Mouse (Mus musculus): ENCODE measurements at regions not wholly inside any gene's neighbourhood (a gene's known extent, or its start where the extent isn't known, plus 50 kb on each side); places are given as distances from the start of the nearest gene placed in this dataset.

DNA sequence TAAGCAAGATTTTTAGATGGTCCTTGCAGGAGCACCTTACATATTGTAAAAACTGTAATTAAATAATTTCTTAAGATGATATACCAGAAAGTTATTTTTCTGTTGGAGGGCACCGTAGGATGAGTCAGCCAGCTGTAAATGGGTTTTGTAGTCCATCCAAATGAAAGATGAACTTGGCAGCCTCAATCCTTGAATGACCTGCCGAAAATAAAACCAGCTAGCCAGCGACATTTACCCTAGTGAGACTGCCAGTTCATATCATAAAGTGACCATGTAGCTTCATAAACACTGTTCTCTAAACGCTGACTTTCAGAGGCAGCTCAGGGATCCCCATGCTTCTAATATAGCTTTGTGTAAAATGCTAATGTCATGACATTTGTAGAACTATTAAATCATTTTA lies 127.8 kb downstream of the Cavin4 start:
- DNase-seq (ENCODE audit: low spot score) = no peak
- Histone ChIP-seq H3K27me3 (replicated peaks; ENCODE audit: control insufficient read depth, insufficient read depth, low read length) (no peaks in the 10 kb centered on the region), H3K4me1 (replicated peaks; ENCODE audit: control insufficient read depth, insufficient read depth, low read length) (no peaks in the 10 kb centered on the region), H3K4me3 (ENCODE audit: low read depth, low read length) (no peak overlapping the region), H3K4me2 (ENCODE audit: low read length) (no peak overlapping the region), H3K36me3 (ENCODE audit: control insufficient read depth, insufficient read depth, low read length) (no peaks in the 10 kb centered on the region), H3K9ac (ENCODE audit: low read length) (no peak overlapping the region), H3K27ac (ENCODE audit: low read depth) (no peak overlapping the region), H3K9me3 (ENCODE audit: control insufficient read depth, low read length) (no peaks in the 10 kb centered on the region)
- WGBS = 85% methylated on average over 4 of the region's 4 CpGs
- no peak for ATAC-seq (replicated peaks; ENCODE audit: low FRiP score, low TSS enrichment, low read depth)

DNA sequence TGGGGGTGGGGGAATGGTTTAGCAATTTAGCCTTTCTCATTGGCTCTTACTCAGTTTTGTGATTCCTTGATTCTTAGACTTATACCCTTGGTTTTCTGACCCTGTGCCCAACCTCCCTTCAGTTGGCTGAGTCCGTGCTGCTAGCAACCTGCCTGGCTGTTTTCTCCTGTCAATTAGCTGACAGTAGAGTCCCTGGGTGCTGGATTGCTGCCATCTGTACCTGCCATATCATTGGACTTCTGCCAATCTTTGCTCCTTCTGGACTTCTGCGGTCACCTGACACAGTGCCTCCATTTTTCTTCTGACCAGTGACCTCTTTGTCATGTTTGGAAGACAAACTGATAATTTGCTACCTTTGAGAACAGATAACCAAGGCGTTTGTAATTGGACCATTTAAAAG lies 140.5 kb downstream of the Cavin4 start:
- Histone ChIP-seq H3K4me2 (ENCODE audit: low read length) (no peak overlapping the region), H3K4me3 (ENCODE audit: low read depth, low read length) (no peak overlapping the region), H3K4me1 (replicated peaks; ENCODE audit: control insufficient read depth, insufficient read depth, low read length) (no peaks in the 10 kb centered on the region), H3K9me3 (ENCODE audit: control insufficient read depth, low read length) (no peaks in the 10 kb centered on the region), H3K9ac (ENCODE audit: low read length) (no peak overlapping the region), H3K36me3 (ENCODE audit: control insufficient read depth, insufficient read depth, low read length) (no peaks in the 10 kb centered on the region), H3K27ac (ENCODE audit: low read depth) (no peak overlapping the region), H3K27me3 (replicated peaks; ENCODE audit: control insufficient read depth, insufficient read depth, low read length) (no peaks in the 10 kb centered on the region)
- ATAC-seq (replicated peaks; ENCODE audit: low FRiP score, low TSS enrichment, low read depth) (no peak), DNase-seq (ENCODE audit: low spot score) (no peak)
- 75% methylated on average over 3 of the region's 3 CpGs for WGBS

DNA sequence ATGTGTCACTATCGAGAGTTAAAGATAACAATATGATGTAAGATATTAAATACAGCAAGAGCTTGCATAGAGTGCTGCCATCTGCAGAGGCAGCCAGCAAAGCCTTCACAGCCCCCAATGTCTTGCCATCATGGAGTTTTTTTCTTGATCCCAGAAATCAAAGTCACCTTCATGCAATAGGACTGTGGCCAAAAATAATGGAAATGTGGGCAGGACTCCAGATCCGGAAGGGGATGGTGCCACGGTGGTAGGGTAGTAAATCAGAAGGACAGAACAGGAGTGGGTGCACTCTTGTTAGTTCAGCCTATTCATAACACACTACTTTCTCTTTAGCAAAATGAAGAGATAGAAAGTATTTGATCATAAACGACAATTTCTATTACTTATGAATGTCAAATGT lies 145.3 kb downstream of the Cavin4 start:
- no peak overlapping the region for H3K27ac ChIP-seq (ENCODE audit: low read depth)
- H3K4me2 ChIP-seq (ENCODE audit: low read length) = no peak overlapping the region
- no peak for DNase-seq (ENCODE audit: low spot score)
- H3K4me1 ChIP-seq (replicated peaks; ENCODE audit: control insufficient read depth, insufficient read depth, low read length) = no peaks in the 10 kb centered on the region
- H3K9ac ChIP-seq (ENCODE audit: low read length) = no peak overlapping the region
- no peaks in the 10 kb centered on the region for H3K9me3 ChIP-seq (ENCODE audit: control insufficient read depth, low read length)
- ATAC-seq (replicated peaks; ENCODE audit: low FRiP score, low TSS enrichment, low read depth) = no peak
- WGBS = 83% methylated on average over 4 of the region's 4 CpGs
- no peaks in the 10 kb centered on the region for H3K36me3 ChIP-seq (ENCODE audit: control insufficient read depth, insufficient read depth, low read length)
- H3K4me3 ChIP-seq (ENCODE audit: low read depth, low read length) = no peak overlapping the region
- H3K27me3 ChIP-seq (replicated peaks; ENCODE audit: control insufficient read depth, insufficient read depth, low read length) = no peaks in the 10 kb centered on the region

DNA sequence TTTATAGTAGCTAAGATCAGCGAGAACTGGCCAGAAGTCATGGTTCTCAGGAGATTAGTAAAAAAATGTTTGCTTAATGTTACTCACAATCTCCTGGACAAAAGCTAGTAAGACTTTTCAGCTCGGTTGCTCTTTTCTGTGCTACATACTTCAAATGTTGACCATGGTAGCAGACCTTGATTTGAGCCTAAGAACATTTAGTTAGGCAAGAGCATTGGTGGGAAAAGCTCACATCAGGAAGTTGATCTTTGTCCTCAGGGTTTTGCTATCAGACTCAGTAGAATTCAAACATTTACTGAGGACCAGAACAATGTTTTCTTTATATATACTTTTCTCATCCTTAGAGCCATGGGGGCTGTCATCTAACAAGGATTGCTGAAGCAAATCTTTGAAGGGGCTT lies 170.4 kb downstream of the Cavin4 start:
- 61% methylated on average over 2 of the region's 2 CpGs for WGBS
- Histone ChIP-seq H3K4me2 (ENCODE audit: low read length) (no peak overlapping the region), H3K27me3 (replicated peaks; ENCODE audit: control insufficient read depth, insufficient read depth, low read length) (no peaks in the 10 kb centered on the region), H3K36me3 (ENCODE audit: control insufficient read depth, insufficient read depth, low read length) (no peaks in the 10 kb centered on the region), H3K4me1 (replicated peaks; ENCODE audit: control insufficient read depth, insufficient read depth, low read length) (no peaks in the 10 kb centered on the region), H3K27ac (ENCODE audit: low read depth) (no peak overlapping the region), H3K9me3 (ENCODE audit: control insufficient read depth, low read length) (no peaks in the 10 kb centered on the region), H3K9ac (ENCODE audit: low read length) (no peak overlapping the region), H3K4me3 (ENCODE audit: low read depth, low read length) (no peak overlapping the region)
- DNase-seq (ENCODE audit: low spot score) (no peak), ATAC-seq (replicated peaks; ENCODE audit: low FRiP score, low TSS enrichment, low read depth) (no peak)

DNA sequence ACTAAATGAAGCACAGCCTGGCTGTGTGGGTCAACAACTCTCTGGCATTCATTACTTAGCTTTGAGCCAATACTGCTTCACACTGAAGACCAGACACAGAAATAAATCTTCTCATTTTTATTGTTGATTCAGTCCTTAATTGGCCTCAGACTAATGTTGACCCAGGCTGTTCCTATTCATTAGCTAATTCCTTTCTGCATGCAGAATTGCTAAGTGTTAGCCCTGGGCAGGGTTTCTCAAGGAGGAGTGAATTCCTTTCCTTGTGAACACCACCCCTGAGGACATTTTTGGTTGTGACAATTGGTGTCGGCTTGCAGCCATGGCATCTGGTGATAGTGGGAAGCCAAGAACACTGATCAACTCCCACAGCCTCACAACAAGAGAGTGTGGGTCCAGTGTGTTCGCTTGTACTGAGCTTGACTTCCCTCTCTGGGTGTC lies 179.5 kb downstream of the Cavin4 start:
- Histone ChIP-seq H3K4me1 (replicated peaks; ENCODE audit: control insufficient read depth, insufficient read depth, low read length) (no peaks in the 10 kb centered on the region), H3K4me3 (ENCODE audit: low read depth, low read length) (no peak overlapping the region), H3K36me3 (ENCODE audit: control insufficient read depth, insufficient read depth, low read length) (no peaks in the 10 kb centered on the region), H3K27me3 (replicated peaks; ENCODE audit: control insufficient read depth, insufficient read depth, low read length) (no peaks in the 10 kb centered on the region), H3K4me2 (ENCODE audit: low read length) (no peak overlapping the region), H3K9ac (ENCODE audit: low read length) (no peak overlapping the region), H3K27ac (ENCODE audit: low read depth) (no peak overlapping the region), H3K9me3 (ENCODE audit: control insufficient read depth, low read length) (no peaks in the 10 kb centered on the region)
- no peak for ATAC-seq (replicated peaks; ENCODE audit: low FRiP score, low TSS enrichment, low read depth)
- DNase-seq (ENCODE audit: low spot score) = no peak
- 64% methylated on average over 2 of the region's 2 CpGs for WGBS

DNA sequence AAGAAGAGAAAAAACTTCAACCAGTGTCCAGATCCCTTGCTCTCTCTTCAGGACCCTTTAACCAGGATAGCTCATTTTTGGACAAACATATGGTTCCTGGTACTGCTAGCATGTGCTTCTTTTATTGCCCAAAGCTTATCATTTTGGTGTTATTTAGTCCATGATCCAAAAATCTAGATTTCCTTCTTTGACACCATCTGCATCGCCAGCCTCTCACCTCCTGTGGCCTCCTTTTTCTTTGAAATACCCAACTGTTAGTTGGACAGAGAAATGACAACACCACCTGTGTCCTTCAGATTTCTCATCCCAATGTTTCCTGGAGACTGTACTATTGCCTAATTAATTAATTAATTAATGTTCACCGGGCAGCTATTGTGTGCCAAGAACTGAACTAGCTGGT lies 188.0 kb upstream of the Plppr1 start:
- H3K4me2 ChIP-seq (ENCODE audit: low read length) = no peak overlapping the region
- WGBS = 86% methylated on average over 2 of the region's 2 CpGs
- no peaks in the 10 kb centered on the region for H3K9me3 ChIP-seq (ENCODE audit: control insufficient read depth, low read length)
- DNase-seq (ENCODE audit: low spot score) (no peak), ATAC-seq (replicated peaks; ENCODE audit: low FRiP score, low TSS enrichment, low read depth) (no peak)
- no peak overlapping the region for H3K4me3 ChIP-seq (ENCODE audit: low read depth, low read length)
- H3K4me1 ChIP-seq (replicated peaks; ENCODE audit: control insufficient read depth, insufficient read depth, low read length) = no peaks in the 10 kb centered on the region
- no peaks in the 10 kb centered on the region for H3K27me3 ChIP-seq (replicated peaks; ENCODE audit: control insufficient read depth, insufficient read depth, low read length)
- no peak overlapping the region for H3K9ac ChIP-seq (ENCODE audit: low read length)
- no peaks in the 10 kb centered on the region for H3K36me3 ChIP-seq (ENCODE audit: control insufficient read depth, insufficient read depth, low read length)
- H3K27ac ChIP-seq (ENCODE audit: low read depth) = no peak overlapping the region

DNA sequence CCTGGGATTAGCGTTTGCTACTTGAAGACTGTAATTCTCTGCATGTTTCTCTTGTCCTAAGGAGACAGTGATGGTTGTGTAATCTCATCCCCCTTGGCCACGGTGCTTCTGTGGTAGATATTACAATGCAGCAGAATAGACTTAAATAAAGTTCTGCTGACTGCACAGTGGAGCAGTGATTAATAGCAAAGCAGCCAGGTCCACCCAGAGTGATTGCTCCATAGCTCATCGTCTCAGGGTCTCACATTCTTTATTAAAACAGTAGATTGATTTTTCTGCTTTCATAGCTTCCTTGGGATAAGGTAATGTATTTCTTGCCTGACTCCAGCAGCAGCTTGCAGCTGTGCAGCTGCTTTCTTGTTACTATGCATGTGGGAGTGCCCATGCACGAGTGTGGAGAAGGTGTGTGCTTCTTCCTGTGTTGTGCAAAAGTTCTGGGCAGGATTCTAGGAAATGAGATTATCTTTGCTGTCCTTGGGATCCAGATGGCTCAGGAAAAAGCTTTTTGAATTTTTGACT lies 169.9 kb upstream of the Plppr1 start:
- H3K4me3 ChIP-seq (ENCODE audit: low read depth, low read length) = no peak overlapping the region
- H3K27me3 ChIP-seq (replicated peaks; ENCODE audit: control insufficient read depth, insufficient read depth, low read length) = no peaks in the 10 kb centered on the region
- no peaks in the 10 kb centered on the region for H3K9me3 ChIP-seq (ENCODE audit: control insufficient read depth, low read length)
- 58% methylated on average over 4 of the region's 4 CpGs for WGBS
- H3K27ac ChIP-seq (ENCODE audit: low read depth) = no peak overlapping the region
- no peaks in the 10 kb centered on the region for H3K36me3 ChIP-seq (ENCODE audit: control insufficient read depth, insufficient read depth, low read length)
- no peak overlapping the region for H3K9ac ChIP-seq (ENCODE audit: low read length)
- H3K4me1 ChIP-seq (replicated peaks; ENCODE audit: control insufficient read depth, insufficient read depth, low read length) = no peaks in the 10 kb centered on the region
- DNase-seq (ENCODE audit: low spot score) = no peak
- ATAC-seq (replicated peaks; ENCODE audit: low FRiP score, low TSS enrichment, low read depth) = no peak
- H3K4me2 ChIP-seq (ENCODE audit: low read length) = no peak overlapping the region

DNA sequence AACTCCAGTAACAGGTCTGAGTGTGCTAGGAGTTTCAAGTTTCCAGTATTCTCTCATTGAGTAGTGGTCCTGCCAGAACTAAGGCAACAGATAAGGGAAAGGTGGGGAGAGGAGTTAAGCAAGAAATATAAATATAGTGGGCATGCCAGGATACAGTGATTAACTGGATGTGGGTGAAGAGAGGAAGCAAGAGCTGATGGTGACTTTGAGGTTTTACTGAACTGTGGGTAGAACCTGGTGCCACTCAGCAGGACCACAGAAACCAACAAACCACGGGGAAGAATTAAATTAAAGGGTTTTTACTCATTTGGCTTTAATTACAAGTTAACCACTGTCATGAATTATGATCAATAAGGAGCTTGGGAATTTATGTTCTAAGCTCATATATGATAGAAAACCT lies 154.5 kb upstream of the Plppr1 start:
- Histone ChIP-seq H3K4me3 (ENCODE audit: low read depth, low read length) (no peak overlapping the region), H3K9ac (ENCODE audit: low read length) (no peak overlapping the region), H3K36me3 (ENCODE audit: control insufficient read depth, insufficient read depth, low read length) (no peaks in the 10 kb centered on the region), H3K27ac (ENCODE audit: low read depth) (no peak overlapping the region), H3K27me3 (replicated peaks; ENCODE audit: control insufficient read depth, insufficient read depth, low read length) (no peaks in the 10 kb centered on the region), H3K4me2 (ENCODE audit: low read length) (no peak overlapping the region), H3K9me3 (ENCODE audit: control insufficient read depth, low read length) (no peaks in the 10 kb centered on the region), H3K4me1 (replicated peaks; ENCODE audit: control insufficient read depth, insufficient read depth, low read length) (no peaks in the 10 kb centered on the region)
- 89% methylated on average over 1 of the region's 1 CpGs for WGBS
- ATAC-seq (replicated peaks; ENCODE audit: low FRiP score, low TSS enrichment, low read depth) (no peak), DNase-seq (ENCODE audit: low spot score) (no peak)

DNA sequence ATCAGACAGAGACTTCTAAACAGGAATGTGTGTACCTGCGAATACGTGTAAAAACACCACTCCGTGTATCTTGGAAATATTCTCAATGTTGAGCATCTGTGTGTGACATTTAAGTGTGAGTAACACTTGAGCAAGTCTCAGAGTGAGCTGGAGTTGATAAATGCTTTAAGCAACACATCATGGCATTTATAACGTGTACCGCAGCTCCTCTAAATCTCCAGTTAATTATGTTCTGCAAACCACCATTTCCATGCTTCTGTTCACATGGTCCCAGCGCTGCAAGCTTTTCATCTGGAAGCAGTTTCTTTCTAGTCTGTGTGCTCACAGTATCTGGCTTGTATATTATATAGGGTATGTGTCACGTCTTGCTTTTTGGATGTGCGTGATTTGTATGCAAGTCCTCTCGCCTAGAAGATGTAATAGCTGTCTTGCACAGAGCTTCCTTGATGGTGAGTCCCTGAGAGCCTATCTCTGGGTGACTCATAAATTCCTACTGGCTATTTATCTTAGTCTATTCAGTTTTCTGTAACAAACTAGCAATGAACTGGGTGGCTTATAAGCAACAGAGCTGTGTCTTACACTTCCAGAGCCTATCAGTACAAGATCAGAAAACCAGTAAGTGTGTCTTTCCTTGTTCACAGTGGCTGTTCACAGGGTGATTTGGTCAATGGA lies 153.7 kb upstream of the Plppr1 start:
- 72% methylated on average over 9 of the region's 9 CpGs for WGBS
- ATAC-seq (replicated peaks; ENCODE audit: low FRiP score, low TSS enrichment, low read depth) (no peak), DNase-seq (ENCODE audit: low spot score) (no peak)
- H3K27me3 ChIP-seq (replicated peaks; ENCODE audit: control insufficient read depth, insufficient read depth, low read length) = no peaks in the 10 kb centered on the region
- H3K4me3 ChIP-seq (ENCODE audit: low read depth, low read length) = no peak overlapping the region
- H3K36me3 ChIP-seq (ENCODE audit: control insufficient read depth, insufficient read depth, low read length) = no peaks in the 10 kb centered on the region
- no peak overlapping the region for H3K4me2 ChIP-seq (ENCODE audit: low read length)
- H3K4me1 ChIP-seq (replicated peaks; ENCODE audit: control insufficient read depth, insufficient read depth, low read length) = no peaks in the 10 kb centered on the region
- no peak overlapping the region for H3K9ac ChIP-seq (ENCODE audit: low read length)
- no peaks in the 10 kb centered on the region for H3K9me3 ChIP-seq (ENCODE audit: control insufficient read depth, low read length)
- no peak overlapping the region for H3K27ac ChIP-seq (ENCODE audit: low read depth)
